Mouse (Mus musculus): ENCODE results near the gene Phactr2. TPM values are rescaled to one million over a fixed set of nuclear protein-coding genes. Genes with fewer than 3 reads are reported as not detected.

Phactr2 gene
- total and polyA plus RNA-seq, 3 experiments: not detected

DNA sequence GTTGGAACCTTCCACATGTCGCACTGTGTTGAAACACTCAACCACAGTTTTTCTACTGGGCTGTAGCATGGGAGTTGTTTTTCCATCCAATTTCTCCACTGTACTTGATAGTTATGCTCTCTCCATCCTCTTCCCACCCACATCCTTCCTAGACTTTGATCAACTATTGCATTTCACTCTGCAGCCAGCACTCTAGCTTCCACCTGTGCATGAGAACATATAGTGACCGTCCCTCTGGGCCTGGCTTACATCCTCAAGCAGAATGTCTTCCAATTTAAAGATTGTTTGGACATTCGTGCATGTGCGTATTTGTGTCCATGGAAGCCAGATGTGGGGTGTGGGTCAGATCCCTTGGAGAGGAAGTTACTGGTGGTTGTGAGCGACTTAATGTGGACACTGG is 114.4 kb downstream of the Phactr2 start:
- DNase-seq (ENCODE audit: low read depth, low spot score): no peak
- no peaks in the 10 kb centered on the region for H3K79me2 ChIP-seq (ENCODE audit: control insufficient read depth, insufficient read depth, low read length, poor library complexity)
- no peaks in the 10 kb centered on the region; a peak in 1 of 4 replicates for H3K27me3 ChIP-seq (ENCODE audit: control insufficient read depth in 1 of 2, insufficient read depth in 2 of 2, low read length in 2 of 2)
- H3K27ac ChIP-seq (ENCODE audit: control insufficient read depth, low read depth, low read length): no peak overlapping the region
- H3K4me3 ChIP-seq (ENCODE audit: control insufficient read depth in 1 of 2, insufficient read depth in 1 of 2, low read depth in 2 of 2, low read length in 2 of 2): no peak overlapping the region
- H3K9ac ChIP-seq (ENCODE audit: control insufficient read depth, low read depth, low read length, poor library complexity, severe bottlenecking): no peak overlapping the region
- no peak for TF ChIP-seq TBP (IDR thresholded peaks at IDR 0.05; ENCODE audit: low read depth, low read length)
- no peak for TF ChIP-seq SIN3A (IDR thresholded peaks at IDR 0.05; ENCODE audit: low read length)
- TF ChIP-seq KAT2A (conservative IDR thresholded peaks at IDR 0.05; ENCODE audit: low read depth, low read length): no peak
- TF ChIP-seq ZNF384 (IDR thresholded peaks at IDR 0.05; ENCODE audit: low read depth, low read length): no peak
- TF ChIP-seq MYC (IDR thresholded peaks at IDR 0.05; ENCODE audit: low read depth, low read length): no peak
- TF ChIP-seq MAZ (IDR thresholded peaks at IDR 0.05; ENCODE audit: low read depth, low read length): no peak
- no peak for TF ChIP-seq ETS1 (IDR thresholded peaks at IDR 0.05; ENCODE audit: low read depth, low read length)
- TF ChIP-seq EP300 (IDR thresholded peaks at IDR 0.05; ENCODE audit: low read depth in 1 of 2, low read length in 2 of 2): no peak
- no peak for TF ChIP-seq CHD2 (IDR thresholded peaks at IDR 0.05; ENCODE audit: low read length)
- TF ChIP-seq TCF12 (IDR thresholded peaks at IDR 0.05; ENCODE audit: low read depth, low read length): no peak
- no peak for TF ChIP-seq POLR2A (IDR thresholded peaks at IDR 0.05; ENCODE audit: control insufficient read depth in 1 of 2, insufficient read depth in 1 of 2, low read depth in 1 of 2, low read length in 2 of 2, poor library complexity in 1 of 2)
- TF ChIP-seq USF2 (IDR thresholded peaks at IDR 0.05; ENCODE audit: borderline replicate concordance in 1 of 2, insufficient read depth in 1 of 2, low read depth in 1 of 2, low read length in 2 of 2): no peak
- TF ChIP-seq E2F4 (IDR thresholded peaks at IDR 0.05; ENCODE audit: borderline replicate concordance, low read depth, low read length): no peak
- no peak for TF ChIP-seq MXI1 (IDR thresholded peaks at IDR 0.05; ENCODE audit: low read depth, low read length)
- TF ChIP-seq POLR2AphosphoS5 (IDR thresholded peaks at IDR 0.05; ENCODE audit: borderline replicate concordance, low read depth, low read length): no peak
- H3K36me3 ChIP-seq (ENCODE audit: control insufficient read depth in 1 of 2, insufficient read depth in 2 of 2, low read length in 2 of 2): no peaks in the 10 kb centered on the region
- no peaks in the 10 kb centered on the region for H3K4me1 ChIP-seq (ENCODE audit: control insufficient read depth in 1 of 2, insufficient read depth in 2 of 2, low read length in 2 of 2)
- H3K9me3 ChIP-seq (replicated peaks; ENCODE audit: insufficient read depth, low read length): no peaks in the 10 kb centered on the region

DNA sequence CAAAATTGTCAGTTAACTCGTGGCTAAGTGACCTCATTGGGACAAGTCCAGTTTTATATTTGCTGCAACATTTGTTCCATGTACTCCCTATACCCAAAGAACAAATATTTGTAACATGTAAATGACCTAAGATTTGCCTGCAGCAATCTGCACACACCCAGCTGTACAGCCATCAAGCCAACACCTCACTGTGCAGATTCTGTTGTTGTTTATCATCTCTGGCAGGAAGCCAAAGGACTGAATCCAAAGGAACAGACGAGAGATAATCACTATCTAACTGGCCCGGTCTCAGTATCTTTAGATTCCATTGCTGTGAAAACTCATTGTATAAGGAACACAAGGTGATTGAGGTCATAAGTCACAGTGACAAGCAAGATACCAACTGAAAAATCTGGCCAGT is 115.5 kb downstream of the Phactr2 start:
- no peaks in the 10 kb centered on the region for H3K9me3 ChIP-seq (replicated peaks; ENCODE audit: insufficient read depth, low read length)

More for the DNA sequence above, 115.5 kb downstream of the Phactr2 start:
- TF ChIP-seq NRF1 (IDR thresholded peaks at IDR 0.05; ENCODE audit: insufficient read depth, low read depth, low read length, poor library complexity, severe bottlenecking): no peak
- TF ChIP-seq MAX (IDR thresholded peaks at IDR 0.05; ENCODE audit: low read length): no peak
- TF ChIP-seq ELF1 (IDR thresholded peaks at IDR 0.05; ENCODE audit: low read depth, low read length): no peak
- no peak for TF ChIP-seq TBP (IDR thresholded peaks at IDR 0.05; ENCODE audit: low read depth, low read length)
- TF ChIP-seq KAT2A (conservative IDR thresholded peaks at IDR 0.05; ENCODE audit: low read depth, low read length): no peak
- TF ChIP-seq MYB (IDR thresholded peaks at IDR 0.05; ENCODE audit: low read depth, low read length): no peak
- TF ChIP-seq GATA1 (IDR thresholded peaks at IDR 0.05; ENCODE audit: low read depth, low read length): no peak
- no peak for TF ChIP-seq MAZ (IDR thresholded peaks at IDR 0.05; ENCODE audit: low read depth, low read length)
- TF ChIP-seq POLR2AphosphoS2 (IDR thresholded peaks at IDR 0.05; ENCODE audit: low read length): no peak
- no peak for TF ChIP-seq POLR2AphosphoS5 (IDR thresholded peaks at IDR 0.05; ENCODE audit: borderline replicate concordance, low read depth, low read length)
- TF ChIP-seq ZKSCAN1 (IDR thresholded peaks at IDR 0.05; ENCODE audit: low read depth, low read length): no peak
- no peak for TF ChIP-seq RAD21 (IDR thresholded peaks at IDR 0.05; ENCODE audit: low read depth, low read length)
- TF ChIP-seq SIN3A (IDR thresholded peaks at IDR 0.05; ENCODE audit: low read length): no peak
- TF ChIP-seq E2F4 (IDR thresholded peaks at IDR 0.05; ENCODE audit: borderline replicate concordance, low read depth, low read length): no peak
- peak in 1 of 2 experiments; percentile 34; a peak in 1 of 4 replicates for TF ChIP-seq EP300 (IDR thresholded peaks at IDR 0.05; ENCODE audit: low read depth in 1 of 2, low read length in 2 of 2)
- TF ChIP-seq POLR2A (IDR thresholded peaks at IDR 0.05; ENCODE audit: control insufficient read depth in 1 of 2, insufficient read depth in 1 of 2, low read depth in 1 of 2, low read length in 2 of 2, poor library complexity in 1 of 2): no peak
- TF ChIP-seq MXI1 (IDR thresholded peaks at IDR 0.05; ENCODE audit: low read depth, low read length): no peak
- TF ChIP-seq CTCF (IDR thresholded peaks at IDR 0.05 in 2 of 3, conservative IDR thresholded peaks at IDR 0.05 in 1 of 3; ENCODE audit: control insufficient read depth in 1 of 3, insufficient read depth in 1 of 3, low read depth in 2 of 3, low read length in 3 of 3, poor library complexity in 1 of 3, severe bottlenecking in 1 of 3): no peak
- no peak for TF ChIP-seq HCFC1 (IDR thresholded peaks at IDR 0.05; ENCODE audit: low read depth, low read length)
- no peak for TF ChIP-seq BHLHE40 (IDR thresholded peaks at IDR 0.05; ENCODE audit: borderline replicate concordance, low read depth, low read length)
- TF ChIP-seq UBTF (IDR thresholded peaks at IDR 0.05; ENCODE audit: borderline replicate concordance, insufficient read depth, low read depth, low read length): no peak
- no peak for TF ChIP-seq ZNF384 (IDR thresholded peaks at IDR 0.05; ENCODE audit: low read depth, low read length)
- 0 out of 2 replicates have a peak, but pooled peaks have one; percentile 19 for TF ChIP-seq RCOR1 (IDR thresholded peaks at IDR 0.05; ENCODE audit: low read depth, low read length)
- TF ChIP-seq MYC (IDR thresholded peaks at IDR 0.05; ENCODE audit: low read depth, low read length): no peak
- no peak for TF ChIP-seq CHD1 (IDR thresholded peaks at IDR 0.05; ENCODE audit: low read depth, low read length)
- peak; percentile 50 for TF ChIP-seq TCF12 (IDR thresholded peaks at IDR 0.05; ENCODE audit: low read depth, low read length)
- Histone ChIP-seq H3K4me1 (ENCODE audit: control insufficient read depth in 1 of 2, insufficient read depth in 2 of 2, low read length in 2 of 2) (no peaks in the 10 kb centered on the region), H3K79me2 (ENCODE audit: control insufficient read depth, insufficient read depth, low read length, poor library complexity) (no peaks in the 10 kb centered on the region), H3K9ac (ENCODE audit: control insufficient read depth, low read depth, low read length, poor library complexity, severe bottlenecking) (no peak overlapping the region), H3K27me3 (ENCODE audit: control insufficient read depth in 1 of 2, insufficient read depth in 2 of 2, low read length in 2 of 2) (no peaks in the 10 kb centered on the region; a peak in 1 of 4 replicates), H3K4me3 (ENCODE audit: control insufficient read depth in 1 of 2, insufficient read depth in 1 of 2, low read depth in 2 of 2, low read length in 2 of 2) (no peak overlapping the region), H3K36me3 (ENCODE audit: control insufficient read depth in 1 of 2, insufficient read depth in 2 of 2, low read length in 2 of 2) (no peaks in the 10 kb centered on the region), H3K27ac (ENCODE audit: control insufficient read depth, low read depth, low read length) (no peak overlapping the region)
- peak; percentile 13 for DNase-seq (ENCODE audit: low read depth, low spot score)
